Comparison of ENCODE assay signal across 15 mouse cellular contexts in genomic region chr6:119796911-119797486, GRCm38 (mm10). TPM values are rescaled to one million over a fixed set of nuclear protein-coding genes. Genes with fewer than 3 reads are reported as not detected.
A peak's percentile ranks its signal among the peaks of the same experiment; 100 is the strongest.
DNase-seq lines count a peak whose midpoint lies in the region; TF ChIP-seq lines count a peak whose summit lies in the region.
"Had no signal": no experiment of that assay in that cellular context is flagged by ENCODE, and none has a peak within 500 bp of the region (broad histone marks: within the 10 kb centered on the region; RNA-seq: fewer than 3 reads in every experiment).

No protein-coding gene starts in this region.

- peak; percentile 43; the same call in 1 of the 2 replicates for TF ChIP-seq POLR2A in cortical plate, adult 2 months (IDR thresholded peaks at IDR 0.05; ENCODE audit: extremely low read depth, insufficient read depth, low read length)

- peaks cover 16% of the 10 kb centered on the region for H3K36me3 ChIP-seq in limb, embryonic 10.5 days
- H3K36me3 ChIP-seq: hindbrain, embryonic 15.5 days; lung, embryonic 15.5 days had no signal

- no peak for TF ChIP-seq CTCF in left cerebral cortex, adult 2 months (IDR thresholded peaks at IDR 0.05)
- no peak for TF ChIP-seq CTCF in cortical plate, adult 2 months (IDR thresholded peaks at IDR 0.05; ENCODE audit: extremely low read depth, insufficient read depth, low read length)

- intact Hi-C loops in left cerebral cortex, adult 2 months (cut with DNase I): loop anchor here (1.0 kb wide), 1 partner anchor 127 kb away; no protein-coding TSS in a partner anchor

- H3K4me3 ChIP-seq in left cerebral cortex, adult 2 months: peak overlapping the region; percentile 20
- H3K4me3 ChIP-seq in cortical plate, adult 2 months (ENCODE audit: insufficient read depth, low read length): peak overlapping the region; percentile 5; the same call in 1 of the 2 replicates
- no peak overlapping the region for H3K4me3 ChIP-seq in limb, embryonic 10.5 days
- H3K4me3 ChIP-seq: heart, embryonic 13.5 days; hindbrain, embryonic 15.5 days; limb, embryonic 13.5 days; lung, embryonic 15.5 days; midbrain, embryonic 13.5 days had no signal

- no peaks in the 10 kb centered on the region for H3K9me3 ChIP-seq in limb, embryonic 10.5 days (replicated peaks)
- H3K9me3 ChIP-seq: heart, embryonic 13.5 days; hindbrain, embryonic 15.5 days; limb, embryonic 13.5 days; lung, embryonic 15.5 days; midbrain, embryonic 13.5 days had no signal

- H3K27ac ChIP-seq in left cerebral cortex, adult 2 months: peak overlapping the region; percentile 70
- peak overlapping the region; percentile 72 for H3K27ac ChIP-seq in cortical plate, adult 2 months (ENCODE audit: insufficient read depth, low read length)
- no peak overlapping the region for H3K27ac ChIP-seq in limb, embryonic 10.5 days
- H3K27ac ChIP-seq: heart, embryonic 13.5 days; hindbrain, embryonic 15.5 days; kidney, postnatal 0 days; limb, embryonic 13.5 days; lung, embryonic 15.5 days; midbrain, embryonic 13.5 days had no signal

- no peaks in the 10 kb centered on the region for H3K27me3 ChIP-seq in limb, embryonic 10.5 days (ENCODE audit: low read depth, poor library complexity, severe bottlenecking)
- H3K27me3 ChIP-seq: heart, embryonic 13.5 days; hindbrain, embryonic 15.5 days; limb, embryonic 13.5 days; lung, embryonic 15.5 days; midbrain, embryonic 13.5 days had no signal

- peaks cover 2% of the 10 kb centered on the region; the same call in 1 of the 2 replicates for H3K4me1 ChIP-seq in cortical plate, adult 2 months (ENCODE audit: control insufficient read depth, insufficient read depth, low read length)
- no peaks in the 10 kb centered on the region for H3K4me1 ChIP-seq in limb, embryonic 10.5 days
- H3K4me1 ChIP-seq: heart, embryonic 13.5 days; hindbrain, embryonic 15.5 days; limb, embryonic 13.5 days; lung, embryonic 15.5 days; midbrain, embryonic 13.5 days had no signal

- DNase-seq in left cerebral cortex, adult 2 months (ENCODE audit: extremely low spot score in 1 of 2, low spot score in 2 of 2): peak; percentile 19 to 36
- DNase-seq in left cerebral cortex, adult 11 months (ENCODE audit: low spot score): no peak
- DNase-seq in layer of hippocampus, postnatal 14 days (ENCODE audit: low spot score in 2 of 2): peak; percentile 17 to 37
- DNase-seq in right cerebral cortex, postnatal 4 days: peak; percentile 19
- no peak for DNase-seq in limb, embryonic 10.5 days (ENCODE audit: low spot score)
- no peak for DNase-seq in spleen, adult 12 weeks (ENCODE audit: low spot score)
- DNase-seq in urinary bladder, adult 18-20 months (ENCODE audit: low spot score in 2 of 2): no peak
- DNase-seq: gastrocnemius, postnatal 10 days had no signal

- 94% methylated on average over 12 of the region's 12 CpGs for WGBS in limb, embryonic 10.5 days

RNA-seq across cellular contexts. Expression of gene Erc1, which starts 51.0 kb away (rescaled TPM):
- 10 to 100 TPM; 47.4 to 49.2 TPM for total RNA-seq in left cerebral cortex, adult 2 months (2021)
- polyA plus RNA-seq in cortical plate, adult 2 months (2012; rRNA removed): 21.3 and 22.1 TPM in 2 replicates
- 10 to 100 TPM; 95.1 to 97.3 TPM for total RNA-seq in layer of hippocampus, postnatal 14 days (2021)
- 23.3 and 27.7 TPM in 2 replicates for polyA plus RNA-seq in limb, embryonic 10.5 days (2016; fragmentation: Nextera tagmentation; extraction: Ambion mirVana)

Comparison
In these comparisons a context has a peak if more than half of its experiments do, and no peak if none do; other contexts are left out.
1. DNase-seq: peak in left cerebral cortex, adult 2 months (2 of 2), layer of hippocampus, postnatal 14 days (2 of 2) and right cerebral cortex, postnatal 4 days (single experiment); none in left cerebral cortex, adult 11 months (single experiment), limb, embryonic 10.5 days (single experiment), spleen, adult 12 weeks (single experiment) and urinary bladder, adult 18-20 months (0 of 2).